Mouse (Mus musculus) limb, embryonic 15.5 days (tissue): ENCODE measurements around the gene Fam131a. TPM values are rescaled to one million over a fixed set of nuclear protein-coding genes. Genes with fewer than 3 reads are reported as not detected.

Experiments used
- ATAC-seq: fragments of 200-750 bp; cut with Nextera tagmentation; 2 replicates; pipeline ENCODE4 v1.8.0; 2017; ENCODE audit warnings: low read depth, moderate TSS enrichment; ENCODE audit not compliant: insufficient number of reproducible peaks, low FRiP score, low TSS enrichment
- H3K27ac ChIP-seq: fragments of 300-500 bp; sonication (generic); 2 replicates; pipeline ENCODE4 v1.5.1; 2015; ENCODE audit warnings: moderate library complexity, mild to moderate bottlenecking, inconsistent platforms
- H3K27me3 ChIP-seq: fragments of 300-500 bp; sonication (generic); 2 replicates; pipeline ENCODE4 v1.6.1; 2015; ENCODE audit warnings: inconsistent platforms
- H3K36me3 ChIP-seq: fragments of 300-500 bp; sonication (generic); 2 replicates; pipeline ENCODE4 v1.6.1; 2015; ENCODE audit warnings: inconsistent platforms
- H3K4me1 ChIP-seq: fragments of 300-500 bp; sonication (generic); 2 replicates; pipeline ENCODE4 v1.6.1; 2015; ENCODE audit warnings: inconsistent platforms
- H3K4me2 ChIP-seq: fragments of 300-500 bp; sonication (generic); 2 replicates; pipeline ENCODE4 v1.6.1; 2015; ENCODE audit warnings: mild to moderate bottlenecking, inconsistent platforms
- H3K4me3 ChIP-seq: fragments of 300-500 bp; sonication (generic); 2 replicates; pipeline ENCODE4 v1.5.1; 2015; ENCODE audit warnings: mild to moderate bottlenecking, inconsistent platforms
- H3K9ac ChIP-seq: fragments of 300-500 bp; sonication (generic); 2 replicates; pipeline ENCODE4 v1.6.1; 2015; ENCODE audit warnings: inconsistent platforms
- H3K9me3 ChIP-seq: fragments of 300-500 bp; sonication (generic); 2 replicates; pipeline ENCODE4 v1.6.1; 2016; ENCODE audit warnings: inconsistent platforms
- WGBS: fragments of 180-500 bp; shearing (Covaris S2); methylation state at CpG from one replicate; pipeline ENCODE4 v1.1.7; 2015; 5-methylcytosine and 5-hydroxymethylcytosine counted together
- polyA plus RNA-seq: library from polyadenylated mRNA; unstranded; fragments of >200 nt; fragmentation: Nextera tagmentation; extraction: Ambion mirVana; gene quantifications from 2 replicates; pipeline ENCODE4 v1.2.1, GENCODE M21; 2015

Fam131a gene
- polyA plus RNA-seq, 1 experiment from 2014 or later = 12.8 TPM

DNA sequence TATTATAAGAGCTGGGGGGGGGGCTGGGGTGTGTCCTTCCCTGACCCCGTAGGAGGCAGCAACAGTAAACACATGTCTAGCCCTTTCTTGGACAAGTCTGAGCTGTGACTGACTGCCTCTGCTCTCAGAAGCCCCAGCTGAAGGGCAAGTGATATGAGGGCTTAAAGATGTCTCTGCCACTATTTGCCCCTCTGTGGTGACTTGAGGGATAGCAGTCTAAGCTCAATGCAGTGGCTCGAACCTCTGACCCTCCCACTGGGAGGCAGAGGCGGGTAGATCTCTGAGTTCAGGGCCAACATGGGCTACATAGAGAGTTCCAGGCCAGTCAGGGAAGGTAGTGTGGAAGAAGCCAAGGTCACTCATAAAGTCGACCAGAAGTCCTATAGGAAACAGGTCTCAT is 17.8 kb downstream of the Fam131a start:
- Histone ChIP-seq H3K27me3 (no peaks in the 10 kb centered on the region), H3K4me1 (peaks cover 25% of the 10 kb centered on the region), H3K4me2 (no peak overlapping the region), H3K4me3 (no peak overlapping the region), H3K9me3 (no peaks in the 10 kb centered on the region), H3K36me3 (peaks cover 70% of the 10 kb centered on the region), H3K9ac (no peak overlapping the region), H3K27ac (no peak overlapping the region)
- WGBS = 81% methylated on average over 4 of the region's 4 CpGs
- no peak for ATAC-seq

GRCm38 (mm10) chr16:20712190-20712589 is 19.1 kb downstream of the Fam131a start:
- Histone ChIP-seq H3K9me3 (no peaks in the 10 kb centered on the region), H3K27me3 (no peaks in the 10 kb centered on the region), H3K4me1 (peaks cover 33% of the 10 kb centered on the region), H3K36me3 (peaks cover 56% of the 10 kb centered on the region), H3K4me3 (no peak overlapping the region), H3K27ac (no peak overlapping the region), H3K4me2 (no peak overlapping the region), H3K9ac (no peak overlapping the region)
- ATAC-seq = no peak
- 80% methylated on average over 9 of the region's 9 CpGs for WGBS

DNA sequence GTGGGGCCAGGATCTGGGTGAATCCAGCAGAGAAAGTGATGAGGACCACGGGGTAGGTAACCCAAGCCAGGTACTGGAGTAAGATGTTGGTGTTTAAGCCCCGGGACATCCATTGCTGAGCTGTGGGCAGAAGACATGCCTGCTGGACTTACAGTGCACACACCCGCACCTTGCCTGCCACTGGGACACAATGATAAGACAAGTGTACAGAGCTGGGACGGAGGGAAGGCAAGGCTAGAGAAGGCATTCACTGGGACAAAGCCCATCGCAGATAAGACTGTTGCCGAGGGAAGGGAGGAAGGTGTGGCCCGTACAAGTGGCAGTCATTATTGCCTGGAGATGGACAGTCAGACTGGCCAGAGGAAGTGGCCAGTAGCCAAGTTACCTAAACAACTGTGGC is 19.8 kb downstream of the Fam131a start:
- ATAC-seq = no peak
- H3K27ac ChIP-seq = no peak overlapping the region
- no peak overlapping the region for H3K4me2 ChIP-seq
- H3K4me3 ChIP-seq = no peak overlapping the region
- no peaks in the 10 kb centered on the region for H3K9me3 ChIP-seq
- no peak overlapping the region for H3K9ac ChIP-seq
- no peaks in the 10 kb centered on the region for H3K27me3 ChIP-seq
- 91% methylated on average over 7 of the region's 7 CpGs for WGBS
- peaks cover 36% of the 10 kb centered on the region for H3K4me1 ChIP-seq
- H3K36me3 ChIP-seq = peaks cover 49% of the 10 kb centered on the region

DNA sequence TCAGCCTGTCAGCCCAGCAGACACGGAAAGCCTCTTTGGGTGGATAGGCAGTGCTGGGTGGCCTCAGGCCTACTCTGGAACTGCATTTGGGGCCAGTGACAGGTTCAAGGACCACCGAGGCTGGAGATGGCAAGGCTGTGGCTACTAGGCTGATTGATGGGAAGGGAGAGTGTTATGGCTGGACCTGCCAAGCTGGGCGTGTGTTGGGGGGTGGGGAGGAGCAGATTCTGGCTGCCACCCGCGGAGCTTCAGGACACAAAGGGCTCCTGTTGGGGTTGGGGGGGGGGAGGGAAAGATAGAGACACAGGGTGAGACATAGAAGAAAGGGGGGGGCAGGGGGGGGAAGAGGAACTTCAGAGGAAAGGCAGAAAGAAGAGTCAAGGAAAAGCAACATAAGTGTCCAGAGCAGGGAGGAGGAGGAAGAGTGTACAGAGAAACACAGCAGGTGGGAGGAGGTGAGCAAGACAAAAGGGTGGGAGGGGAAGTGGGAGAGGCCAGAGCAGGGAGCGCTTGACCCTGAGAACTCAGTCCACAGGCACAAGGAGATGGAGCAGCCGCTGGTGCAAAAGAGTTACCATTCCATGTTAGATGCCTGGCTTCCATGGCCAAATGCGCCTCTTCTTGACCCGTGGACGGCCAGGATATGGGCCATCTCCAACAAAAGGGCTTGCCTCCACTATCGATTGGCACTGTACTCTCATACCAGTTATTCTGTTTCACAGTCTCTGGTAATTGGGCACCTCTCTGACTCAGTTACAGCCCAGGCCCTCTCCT is 21.5 kb downstream of the Fam131a start:
- Histone ChIP-seq H3K9me3 (no peaks in the 10 kb centered on the region), H3K36me3 (peaks cover 35% of the 10 kb centered on the region), H3K27ac (no peak overlapping the region), H3K4me3 (peak overlapping the region; percentile 67), H3K4me2 (peak overlapping the region; percentile 90), H3K27me3 (no peaks in the 10 kb centered on the region), H3K4me1 (peaks cover 43% of the 10 kb centered on the region), H3K9ac (no peak overlapping the region)
- 47% methylated on average over 11 of the region's 11 CpGs for WGBS
- no peak for ATAC-seq

- Histone ChIP-seq H3K27ac (peak overlapping the region; percentile 98; the same call in 1 of the 2 replicates), H3K27me3 (no peaks in the 10 kb centered on the region), H3K4me2 (peak overlapping the region; percentile 90), H3K4me1 (peaks cover 43% of the 10 kb centered on the region), H3K4me3 (peak overlapping the region; percentile 67), H3K9ac (peak overlapping the region; percentile 62; the same call in 1 of the 2 replicates), H3K9me3 (no peaks in the 10 kb centered on the region), H3K36me3 (peaks cover 36% of the 10 kb centered on the region)
- WGBS = 52% methylated on average over 2 of the region's 2 CpGs
- no peak for ATAC-seq
Observed at GRCm38 (mm10) chr16:20715161-20715560, 22.1 kb downstream of the Fam131a start.

DNA sequence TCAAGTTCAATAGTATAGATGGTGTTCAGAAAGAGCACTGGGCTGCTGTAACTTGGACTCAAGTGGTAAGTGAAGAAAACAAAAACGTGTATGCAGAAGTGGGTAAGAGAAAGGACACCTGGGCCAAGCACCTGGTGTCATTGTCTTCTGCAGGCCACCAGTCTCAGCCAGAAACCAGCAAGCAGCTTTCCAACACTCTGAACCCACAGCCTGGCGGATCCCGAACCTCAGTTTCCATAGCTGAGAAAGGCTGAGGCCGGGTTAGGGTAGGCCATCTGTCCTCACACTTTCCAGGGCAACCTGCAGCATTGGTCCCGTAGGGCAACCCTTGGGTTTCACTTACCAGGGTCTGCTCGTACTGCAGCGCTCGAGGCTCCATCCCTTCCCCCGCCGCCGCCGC is 22.5 kb downstream of the Fam131a start:
- no peaks in the 10 kb centered on the region for H3K27me3 ChIP-seq

DNA sequence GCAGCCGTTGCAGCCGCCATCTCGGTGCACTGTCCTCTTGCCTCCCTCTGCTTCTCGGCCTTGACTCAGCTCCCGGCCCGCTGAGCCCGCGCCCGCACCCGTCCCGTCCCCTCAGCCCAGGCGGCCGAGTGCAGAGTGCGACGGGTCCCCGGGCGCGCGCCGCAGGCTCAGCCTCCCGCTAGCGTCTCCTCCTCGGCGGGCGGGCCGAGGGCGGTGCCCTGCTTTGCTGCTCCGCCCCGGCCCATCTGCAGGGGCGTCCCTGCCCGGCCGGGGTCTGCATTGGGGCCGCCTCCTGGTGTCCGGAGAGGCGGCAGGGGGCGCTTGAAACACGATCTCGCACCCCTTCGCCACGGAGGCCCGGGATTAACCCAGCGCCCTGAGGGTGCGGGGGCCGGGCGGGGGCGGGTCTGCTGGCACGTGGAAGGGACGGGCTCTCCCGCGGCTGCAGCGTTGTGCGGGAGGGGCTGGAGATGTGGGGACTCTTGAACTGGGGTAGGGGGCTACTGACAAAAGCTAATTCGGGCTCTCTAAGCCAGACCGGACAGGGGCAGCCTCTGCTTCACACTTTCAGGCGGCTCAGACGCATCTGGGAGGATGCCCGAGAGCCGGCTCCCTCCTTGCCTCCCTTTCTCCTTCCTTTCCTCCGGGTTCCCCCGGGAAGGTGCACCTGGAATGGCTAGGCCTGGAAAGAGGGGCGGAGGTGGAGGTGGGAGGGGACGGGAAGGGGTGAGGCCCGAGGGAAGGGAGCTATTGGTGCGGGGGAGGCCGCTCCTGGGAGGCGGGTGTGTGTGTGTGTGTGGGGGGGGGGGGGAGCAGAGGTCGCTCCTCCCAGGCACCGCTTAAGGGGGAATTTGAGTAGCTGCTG is 23.2 kb downstream of the Fam131a start:
- whole genome bisulfite sequencing = under 1% methylated on average over 65 of the region's 68 CpGs
- H3K4me3 ChIP-seq = peak overlapping the region; percentile 67
- H3K36me3 ChIP-seq = peaks cover 33% of the 10 kb centered on the region
- H3K27me3 ChIP-seq = no peaks in the 10 kb centered on the region
- H3K9me3 ChIP-seq = no peaks in the 10 kb centered on the region
- peak overlapping the region; percentile 62 for H3K9ac ChIP-seq
- H3K4me2 ChIP-seq = peak overlapping the region; percentile 90
- peak overlapping the region; percentile 98 for H3K27ac ChIP-seq
- peak; percentile 85 for ATAC-seq
- peaks cover 43% of the 10 kb centered on the region for H3K4me1 ChIP-seq

More for the DNA sequence above, 22.5 kb downstream of the Fam131a start:
- WGBS = 2% methylated on average over 12 of the region's 12 CpGs
- Histone ChIP-seq H3K36me3 (peaks cover 37% of the 10 kb centered on the region), H3K9me3 (no peaks in the 10 kb centered on the region), H3K9ac (peak overlapping the region; percentile 62), H3K4me1 (peaks cover 43% of the 10 kb centered on the region), H3K4me3 (peak overlapping the region; percentile 67), H3K4me2 (peak overlapping the region; percentile 90), H3K27ac (peak overlapping the region; percentile 98)
- no peak; the same call in 1 of the 2 replicates for ATAC-seq

DNA sequence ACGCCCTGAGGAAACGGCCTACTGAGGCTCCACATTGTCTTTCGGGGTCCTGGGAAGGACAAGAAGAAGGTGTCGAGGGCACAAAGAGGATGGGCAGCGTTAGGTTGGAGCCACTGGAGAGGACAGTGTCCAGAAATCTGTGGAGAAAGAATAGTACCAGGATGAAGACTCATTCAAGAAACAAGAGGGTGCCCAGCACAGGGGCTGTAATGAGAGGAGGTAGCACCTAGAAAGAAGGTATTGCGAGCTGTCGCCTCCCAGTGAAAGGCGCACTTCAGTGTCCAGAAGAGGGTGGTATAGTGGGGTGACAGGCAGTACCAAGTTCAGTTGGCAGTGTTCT is 23.8 kb downstream of the Fam131a start:
- 1% methylated on average over 8 of the region's 8 CpGs for WGBS

GRCm38 (mm10) chr16:20717181-20717977 is 24.3 kb downstream of the Fam131a start, which contains the start of the genes Polr2h and Clcn2:
TSS of gene Polr2h (plus strand) at chr16:20717665.
TSS of gene Clcn2 (minus strand) at chr16:20717746.
- Histone ChIP-seq H3K27ac (peak within 1 kb of the TSS; percentile 98), H3K36me3 (peaks cover 33% of the 10 kb centered on the region), H3K4me2 (peak within 1 kb of the TSS; percentile 90), H3K4me3 (peak within 1 kb of the TSS; percentile 67), H3K27me3 (no peaks in the 10 kb centered on the region), H3K4me1 (peaks cover 43% of the 10 kb centered on the region), H3K9ac (peak within 1 kb of the TSS; percentile 62), H3K9me3 (no peaks in the 10 kb centered on the region)
- WGBS = under 1% methylated on average over 62 of the region's 62 CpGs
- ATAC-seq = peak; percentile 77

More for the DNA sequence above, 23.8 kb downstream of the Fam131a start:
- Histone ChIP-seq H3K36me3 (peaks cover 33% of the 10 kb centered on the region), H3K27me3 (no peaks in the 10 kb centered on the region), H3K4me1 (peaks cover 43% of the 10 kb centered on the region), H3K9me3 (no peaks in the 10 kb centered on the region), H3K4me3 (peak overlapping the region; percentile 67), H3K9ac (peak overlapping the region; percentile 62; the same call in 1 of the 2 replicates), H3K27ac (peak overlapping the region; percentile 98), H3K4me2 (peak overlapping the region; percentile 90)
- ATAC-seq = no peak

DNA sequence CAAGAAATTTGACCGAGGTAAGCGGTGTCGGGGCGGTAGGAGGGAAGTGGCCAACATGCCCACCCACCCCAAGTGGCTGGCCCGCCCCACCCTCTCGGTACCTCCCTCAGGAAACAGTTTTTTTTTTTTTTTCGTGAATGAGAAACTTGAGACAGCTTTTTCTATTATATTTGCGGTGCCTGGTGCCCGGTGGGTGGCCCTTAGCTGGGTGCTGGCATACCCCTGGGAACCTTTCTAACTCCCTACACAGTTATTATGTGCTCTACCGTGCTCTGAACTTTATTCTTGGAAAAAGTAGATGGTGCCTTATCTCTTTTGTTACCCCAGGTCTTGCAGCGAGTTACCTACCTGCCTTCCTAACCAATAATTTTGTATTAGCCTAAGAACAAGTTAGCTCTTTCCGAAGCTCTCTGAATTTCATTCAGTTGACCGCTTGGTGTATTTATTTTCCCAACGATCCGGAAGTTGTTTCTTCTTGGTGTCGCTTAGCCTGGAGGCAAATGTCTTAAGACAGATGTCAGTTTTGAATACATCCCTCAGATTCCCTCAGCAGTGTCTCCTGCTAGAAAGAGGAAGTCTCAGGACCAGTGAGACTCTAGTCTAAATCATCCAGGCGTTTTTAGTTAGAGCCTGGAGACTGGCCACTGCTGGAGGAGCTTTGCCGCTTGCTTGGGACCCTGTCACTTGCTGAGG is 25.1 kb downstream of the Fam131a start:
- peak; percentile 26 for ATAC-seq
- peak overlapping the region; percentile 90 for H3K4me2 ChIP-seq
- H3K27ac ChIP-seq = peak overlapping the region; percentile 98
- H3K9me3 ChIP-seq = no peaks in the 10 kb centered on the region
- 2% methylated on average over 18 of the region's 18 CpGs for WGBS
- peaks cover 30% of the 10 kb centered on the region for H3K36me3 ChIP-seq
- peaks cover 43% of the 10 kb centered on the region for H3K4me1 ChIP-seq
- H3K4me3 ChIP-seq = peak overlapping the region; percentile 67
- no peaks in the 10 kb centered on the region for H3K27me3 ChIP-seq
- H3K9ac ChIP-seq = peak overlapping the region; percentile 62

- no peaks in the 10 kb centered on the region for H3K9me3 ChIP-seq
- ATAC-seq = no peak
- H3K36me3 ChIP-seq = peaks cover 29% of the 10 kb centered on the region
- H3K4me3 ChIP-seq = no peak overlapping the region
- no peaks in the 10 kb centered on the region for H3K27me3 ChIP-seq
- H3K4me1 ChIP-seq = peaks cover 13% of the 10 kb centered on the region
- H3K4me2 ChIP-seq = no peak overlapping the region
- 82% methylated on average over 10 of the region's 10 CpGs for WGBS
- no peak overlapping the region for H3K27ac ChIP-seq
- H3K9ac ChIP-seq = no peak overlapping the region
Observed at GRCm38 (mm10) chr16:20721808-20722207, 28.8 kb downstream of the Fam131a start.
